Comparison of ENCODE assay signal across 21 mouse cellular contexts in the genomic region with DNA sequence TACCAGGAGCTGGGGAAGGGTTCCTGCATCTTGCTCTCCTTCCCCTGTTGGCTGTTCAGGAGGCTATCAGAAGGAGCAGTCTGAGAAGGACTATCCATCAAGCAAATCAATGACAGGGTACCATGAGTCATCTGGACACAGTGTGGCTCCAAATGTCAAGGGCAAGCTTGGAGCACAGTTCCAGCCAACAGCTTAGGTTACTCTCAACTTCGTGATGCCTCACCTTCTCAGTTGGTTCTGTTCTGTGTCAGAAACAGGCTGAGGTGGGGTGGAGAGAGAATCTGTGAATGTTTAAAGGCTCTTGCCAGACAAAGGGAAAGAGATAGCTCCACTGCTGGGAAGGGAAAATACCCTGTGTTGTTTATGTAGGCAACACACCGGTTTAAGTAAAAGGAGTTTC.
DNase-seq lines count a peak whose midpoint lies in the region; ATAC-seq and TF ChIP-seq lines count a peak whose summit lies in the region.
"Had no signal": no experiment of that assay in that cellular context is flagged by ENCODE, and none has a peak within 500 bp of the region (broad histone marks: within the 10 kb centered on the region; RNA-seq: fewer than 3 reads in every experiment).

No protein-coding gene starts in this region.

- no peaks in the 10 kb centered on the region for H3K36me3 ChIP-seq in embryonic facial prominence, embryonic 10.5 days (replicated peaks)
- H3K36me3 ChIP-seq in hindbrain, embryonic 11.5 days (ENCODE audit: control insufficient read depth, insufficient read depth, low read length), result no peaks in the 10 kb centered on the region
- no peaks in the 10 kb centered on the region for H3K36me3 ChIP-seq in hindbrain, postnatal 0 days (ENCODE audit: insufficient read depth, low read length)
- H3K36me3 ChIP-seq: G1E; heart, embryonic 15.5 days; intestine, embryonic 15.5 days; kidney, embryonic 15.5 days; liver, embryonic 12.5 days; midbrain, embryonic 12.5 days had no signal

- DNase-seq in gastrocnemius, postnatal 25 days, result peak; percentile 10
- no peak for DNase-seq in gastrocnemius, postnatal 14 days
- DNase-seq in adrenal gland, adult 18-20 months (ENCODE audit: low spot score in 2 of 2), result peak; percentile 23 to 39
- no peak for DNase-seq in embryonic facial prominence, embryonic 10.5 days (ENCODE audit: low spot score)
- DNase-seq in hindbrain, embryonic 11.5 days (ENCODE audit: low spot score), result no peak
- DNase-seq in liver, result no peak
- DNase-seq in hindbrain, postnatal 0 days (ENCODE audit: low spot score), result no peak
- DNase-seq in ovary, postnatal 36 days (ENCODE audit: low spot score), result no peak
- DNase-seq: B cell, adult 2 months; cerebellum, adult 11 months; heart, adult 11 months; layer of hippocampus, postnatal 36 days; thymus, postnatal 4 days had no signal

- peaks cover 3% of the 10 kb centered on the region for H3K4me1 ChIP-seq in embryonic facial prominence, embryonic 10.5 days
- 0 out of 2 replicates have a peak, but pooled peaks cover 1% of the 10 kb centered on the region for H3K4me1 ChIP-seq in hindbrain, embryonic 11.5 days (replicated peaks; ENCODE audit: control insufficient read depth, insufficient read depth, low read length)
- H3K4me1 ChIP-seq in hindbrain, postnatal 0 days (ENCODE audit: insufficient read depth, low read length), result no peaks in the 10 kb centered on the region
- H3K4me1 ChIP-seq: heart, embryonic 15.5 days; intestine, embryonic 15.5 days; midbrain, embryonic 12.5 days had no signal

- WGBS in embryonic facial prominence, embryonic 10.5 days, result 62% methylated on average over 2 of the region's 2 CpGs
- WGBS in hindbrain, embryonic 11.5 days, result 62% methylated on average over 2 of the region's 2 CpGs
- 55% methylated on average over 2 of the region's 2 CpGs for WGBS in hindbrain, postnatal 0 days

- peak overlapping the region; percentile 30; the same call in 1 of the 2 replicates for H3K27ac ChIP-seq in embryonic facial prominence, embryonic 10.5 days (replicated peaks)
- no peak overlapping the region for H3K27ac ChIP-seq in hindbrain, embryonic 11.5 days (ENCODE audit: low read depth, low read length)
- H3K27ac ChIP-seq in hindbrain, postnatal 0 days, result no peak overlapping the region
- H3K27ac ChIP-seq: heart, embryonic 15.5 days; intestine, embryonic 15.5 days; kidney, embryonic 15.5 days; liver, embryonic 12.5 days; macrophage; midbrain, embryonic 12.5 days had no signal

- H3K9ac ChIP-seq in hindbrain, embryonic 11.5 days (ENCODE audit: low read depth, low read length), result no peak overlapping the region
- H3K9ac ChIP-seq in hindbrain, postnatal 0 days (replicated peaks; ENCODE audit: low read length), result no peak overlapping the region
- H3K9ac ChIP-seq: heart, embryonic 15.5 days; intestine, embryonic 15.5 days; kidney, embryonic 15.5 days; liver, embryonic 12.5 days; lung, embryonic 14.5 days; midbrain, embryonic 12.5 days had no signal

- no peaks in the 10 kb centered on the region for H3K27me3 ChIP-seq in embryonic facial prominence, embryonic 10.5 days (replicated peaks; ENCODE audit: low read depth, poor library complexity, severe bottlenecking)
- H3K27me3 ChIP-seq in hindbrain, embryonic 11.5 days (ENCODE audit: control insufficient read depth, insufficient read depth, low read length), result no peaks in the 10 kb centered on the region
- no peaks in the 10 kb centered on the region for H3K27me3 ChIP-seq in hindbrain, postnatal 0 days (ENCODE audit: insufficient read depth, low read length)
- H3K27me3 ChIP-seq: heart, embryonic 15.5 days; intestine, embryonic 15.5 days; kidney, embryonic 15.5 days; liver, embryonic 12.5 days; midbrain, embryonic 12.5 days had no signal

- no peak for TF ChIP-seq CTCF in hindbrain, postnatal 0 days (IDR thresholded peaks at IDR 0.05; ENCODE audit: low read depth)

- no peaks in the 10 kb centered on the region for H3K9me3 ChIP-seq in embryonic facial prominence, embryonic 10.5 days
- H3K9me3 ChIP-seq in hindbrain, embryonic 11.5 days (ENCODE audit: control insufficient read depth, low read length), result no peaks in the 10 kb centered on the region
- H3K9me3 ChIP-seq in hindbrain, postnatal 0 days (ENCODE audit: low read length), result 0 out of 2 replicates have a peak, but pooled peaks cover 3% of the 10 kb centered on the region
- H3K9me3 ChIP-seq: intestine, embryonic 15.5 days; kidney, embryonic 15.5 days; liver, embryonic 12.5 days; midbrain, embryonic 12.5 days had no signal

- H3K4me2 ChIP-seq in hindbrain, embryonic 11.5 days (replicated peaks; ENCODE audit: low read depth, low read length), result no peak overlapping the region
- H3K4me2 ChIP-seq in hindbrain, postnatal 0 days (ENCODE audit: low read depth, low read length), result no peak overlapping the region
- H3K4me2 ChIP-seq: heart, embryonic 15.5 days; intestine, embryonic 15.5 days; kidney, embryonic 15.5 days; liver, embryonic 12.5 days; lung, embryonic 14.5 days; midbrain, embryonic 12.5 days had no signal

- intact Hi-C loops in gastrocnemius, postnatal 14 days (cut with DNase I; ENCODE audit: low total_unique reads), result no loop called here

- no peak overlapping the region for H3K4me3 ChIP-seq in embryonic facial prominence, embryonic 10.5 days
- no peak overlapping the region for H3K4me3 ChIP-seq in hindbrain, embryonic 11.5 days (ENCODE audit: low read depth, low read length)
- H3K4me3 ChIP-seq in hindbrain, postnatal 0 days (ENCODE audit: low read length), result no peak overlapping the region
- H3K4me3 ChIP-seq: heart, embryonic 15.5 days; intestine, embryonic 15.5 days; kidney, embryonic 15.5 days; liver, embryonic 12.5 days; midbrain, embryonic 12.5 days had no signal

- no peak for ATAC-seq in hindbrain, embryonic 11.5 days (ENCODE audit: low FRiP score)
- no peak for ATAC-seq in hindbrain, postnatal 0 days
- ATAC-seq: intestine, embryonic 15.5 days; liver, embryonic 12.5 days had no signal

Comparison
In these comparisons a context has a peak if more than half of its experiments do, and no peak if none do; other contexts are left out.
1. DNase-seq: peak in gastrocnemius, postnatal 25 days (single experiment) and adrenal gland, adult 18-20 months (2 of 2); none in gastrocnemius, postnatal 14 days (single experiment), embryonic facial prominence, embryonic 10.5 days (single experiment), hindbrain, embryonic 11.5 days (single experiment), liver (single experiment), hindbrain, postnatal 0 days (single experiment) and ovary, postnatal 36 days (single experiment).